Mouse (Mus musculus) layer of hippocampus, adult 9-10 months (tissue): Measurements from ENCODE around the gene Nub1.
"Not testable (repeated sequence)": the region's sequence is repeated elsewhere in the genome, so short reads cannot be mapped to it uniquely, and the experiment has no call there.

Experiments used
- DNase-seq: peaks from one replicate; pipeline ENCODE4 v3.0.0; 2022; ENCODE audit warnings: low spot score

Nub1 gene

GRCm38 (mm10) chr5:24685366-24686093 lies at the start of gene Nub1:
TSS of gene Nub1 (plus strand) at chr5:24685532.
- peak; percentile 84 for DNase-seq

DNA sequence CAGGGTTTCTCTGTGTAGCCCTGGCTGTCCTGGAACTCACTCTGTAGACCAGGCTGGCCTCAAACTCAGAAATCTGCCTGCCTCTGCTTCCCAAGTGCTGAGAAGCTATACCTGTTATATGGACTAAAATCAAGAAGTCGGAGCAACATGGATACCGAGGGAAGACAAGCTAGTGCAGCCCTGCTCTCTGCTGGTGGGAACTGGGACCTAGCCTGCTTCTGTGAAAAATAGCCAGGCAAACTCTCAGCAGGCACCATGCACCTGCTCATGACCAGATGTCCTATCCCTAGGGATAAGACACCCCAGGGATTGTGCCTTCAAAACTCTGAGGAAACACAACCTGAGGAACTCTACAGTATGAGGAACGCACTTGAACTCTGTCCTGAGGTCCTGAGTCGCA lies 48.3 kb upstream of the Nub1 start:
- DNase-seq = no peak

DNA sequence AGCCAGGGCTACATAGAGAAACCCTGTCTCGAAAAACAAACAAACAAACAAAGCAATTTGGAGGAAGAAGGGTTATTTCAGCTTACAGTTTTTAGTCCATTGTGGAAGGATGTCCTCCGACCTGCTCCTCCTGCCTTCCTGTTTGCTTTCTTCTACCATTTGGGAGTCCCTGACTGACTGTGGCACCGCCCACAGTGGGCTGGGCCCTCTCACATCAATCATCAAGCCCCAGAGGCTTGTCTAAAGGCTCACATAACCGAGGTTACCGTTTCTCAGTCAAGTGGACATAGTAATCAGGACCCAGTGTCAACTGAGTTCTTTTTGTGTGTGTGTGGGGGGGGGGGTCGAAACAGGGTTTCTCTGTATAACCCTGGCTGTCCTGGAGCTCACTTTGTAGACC lies 47.2 kb upstream of the Nub1 start:
- no peak for DNase-seq

DNA sequence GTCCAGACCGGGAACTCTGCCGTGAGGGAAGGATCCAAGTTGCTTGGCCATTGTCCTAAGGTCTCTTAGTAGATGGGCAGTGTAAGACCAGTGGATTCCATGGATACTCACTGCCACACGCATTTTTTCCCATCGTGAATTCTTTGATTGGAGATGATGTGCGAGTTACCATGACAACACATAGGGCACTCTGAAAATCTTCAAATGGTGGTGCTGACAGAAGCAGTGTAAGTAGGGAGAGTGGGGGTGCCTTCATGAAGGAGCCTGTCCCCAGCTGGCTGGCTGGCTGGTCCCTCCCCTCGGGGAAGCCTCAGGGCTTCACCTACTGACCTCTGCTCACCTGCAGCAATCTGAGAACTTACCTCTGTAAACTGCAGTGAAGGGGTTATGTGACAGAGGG lies 46.3 kb upstream of the Nub1 start:
- no peak for DNase-seq

GRCm38 (mm10) chr5:24645454-24645853 lies 39.9 kb upstream of the Nub1 start:
- no peak for DNase-seq

GRCm38 (mm10) chr5:24649231-24649630 lies 36.1 kb upstream of the Nub1 start:
- DNase-seq = no peak

GRCm38 (mm10) chr5:24649701-24650100 lies 35.6 kb upstream of the Nub1 start:
- DNase-seq = no peak

DNA sequence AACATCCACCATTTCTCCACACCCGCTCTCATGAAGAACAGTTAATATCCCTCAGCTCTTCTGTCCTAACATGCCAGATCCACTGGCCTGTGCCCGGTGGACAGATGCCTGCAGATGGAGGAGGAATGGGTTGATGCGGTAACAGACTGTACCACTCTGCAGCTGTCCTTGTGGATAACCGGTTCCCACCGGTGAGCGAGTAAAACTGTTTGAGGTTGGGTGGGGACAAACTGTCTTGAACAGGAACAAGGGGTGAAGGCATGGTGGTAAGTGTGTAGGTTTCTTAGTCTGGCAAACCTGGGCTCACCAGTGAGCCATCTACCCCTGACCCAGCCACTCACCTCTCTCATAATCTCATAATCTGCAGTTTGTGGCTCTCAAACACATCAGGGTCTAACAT lies 34.0 kb upstream of the Nub1 start:
- DNase-seq = no peak

GRCm38 (mm10) chr5:24651768-24652752 lies 33.3 kb upstream of the Nub1 start:
- peak; percentile 54 for DNase-seq

GRCm38 (mm10) chr5:24652780-24653179 lies 32.6 kb upstream of the Nub1 start:
- no peak for DNase-seq

DNA sequence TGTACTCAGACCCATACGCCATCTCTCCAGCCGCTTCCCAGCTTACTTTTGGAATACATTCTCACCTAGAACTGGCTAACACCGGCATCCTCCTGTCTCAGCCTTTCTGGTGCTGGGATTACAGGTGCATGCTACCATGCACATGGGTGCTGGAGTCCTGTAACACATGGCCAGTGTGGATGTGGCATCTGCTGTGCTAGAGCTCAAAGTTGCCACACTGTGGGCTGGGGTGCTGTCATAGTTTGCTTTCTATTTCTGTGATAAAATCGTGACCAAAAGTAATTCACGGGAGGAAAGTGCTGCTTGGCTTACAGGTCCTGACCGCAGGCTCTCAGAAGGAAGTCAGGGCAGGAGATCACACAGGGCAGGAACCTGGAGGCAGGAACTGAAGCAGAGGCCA lies 30.8 kb upstream of the Nub1 start:
- DNase-seq = no peak

DNA sequence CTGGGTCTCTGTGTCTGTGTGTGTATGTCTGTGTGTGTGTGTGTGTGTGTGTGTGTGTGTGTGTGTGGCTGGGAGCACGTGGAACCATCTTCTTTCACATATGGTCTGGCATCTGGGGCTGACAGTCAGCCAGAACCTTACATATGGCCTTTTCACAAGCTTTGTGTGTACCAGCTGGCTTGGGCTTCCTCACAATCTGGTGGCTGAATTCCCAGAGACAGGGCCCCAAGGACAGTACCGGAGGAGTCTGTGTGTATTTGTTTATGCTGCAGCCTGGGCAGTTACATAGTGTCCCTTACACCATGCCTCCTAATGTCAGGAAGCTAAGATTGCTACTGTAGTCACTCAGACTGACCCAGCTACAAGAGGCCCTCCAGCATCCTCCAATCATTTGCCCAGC lies 28.2 kb upstream of the Nub1 start:
- no peak for DNase-seq

DNA sequence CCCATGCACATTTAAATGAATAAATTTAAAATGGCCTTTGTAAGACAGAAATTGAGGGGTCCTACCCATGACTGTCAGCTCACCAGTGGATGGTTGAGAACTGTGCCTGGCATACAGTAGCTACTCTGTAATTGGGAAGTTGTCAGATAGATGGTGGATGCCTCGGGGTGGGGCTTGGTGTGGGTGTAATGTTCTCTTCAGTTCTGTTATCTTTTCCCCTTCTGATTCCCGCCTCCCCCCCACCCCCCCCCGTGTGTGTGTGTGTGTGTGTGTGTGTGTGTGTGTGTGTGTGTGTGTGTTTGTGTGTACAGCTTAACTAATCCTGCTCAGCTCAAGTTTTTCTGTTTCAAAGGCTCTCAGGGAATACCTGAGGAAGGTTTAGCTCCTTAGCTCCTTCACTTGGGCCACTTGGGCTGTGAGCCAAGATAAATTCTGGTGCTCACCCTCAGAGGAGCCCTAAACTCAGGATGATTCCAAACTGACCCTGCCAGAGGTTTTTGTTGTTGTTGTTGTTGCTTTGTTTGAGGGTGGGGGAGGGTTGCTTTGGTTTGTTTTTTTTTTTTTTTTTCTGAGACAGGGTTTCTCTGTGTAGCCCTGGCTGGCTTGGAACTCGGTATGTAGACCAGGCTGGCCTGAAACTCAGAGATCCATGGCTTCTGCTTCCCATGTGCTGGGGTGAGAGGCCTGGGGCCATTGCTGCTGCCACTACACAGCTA lies 25.5 kb upstream of the Nub1 start:
- DNase-seq = no peak

DNA sequence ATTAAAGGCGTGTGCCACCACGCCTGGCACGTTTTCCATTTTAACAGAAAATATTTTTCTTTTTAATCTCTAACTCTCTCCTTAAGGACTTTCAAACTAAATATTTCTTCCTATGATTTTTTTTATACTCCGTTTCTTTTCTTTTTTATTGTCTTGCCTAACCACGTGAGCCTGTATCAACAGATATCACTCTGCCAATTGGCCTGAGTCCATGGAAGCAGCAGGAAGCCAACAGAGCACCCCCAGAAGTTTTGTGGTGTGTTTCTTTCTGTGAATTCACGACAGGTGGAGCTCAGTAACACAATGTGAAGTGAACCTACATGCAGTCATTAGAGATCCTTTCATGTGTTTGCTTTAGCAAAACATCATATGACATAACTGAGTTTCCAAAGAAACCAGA lies 23.9 kb upstream of the Nub1 start:
- no peak for DNase-seq

DNA sequence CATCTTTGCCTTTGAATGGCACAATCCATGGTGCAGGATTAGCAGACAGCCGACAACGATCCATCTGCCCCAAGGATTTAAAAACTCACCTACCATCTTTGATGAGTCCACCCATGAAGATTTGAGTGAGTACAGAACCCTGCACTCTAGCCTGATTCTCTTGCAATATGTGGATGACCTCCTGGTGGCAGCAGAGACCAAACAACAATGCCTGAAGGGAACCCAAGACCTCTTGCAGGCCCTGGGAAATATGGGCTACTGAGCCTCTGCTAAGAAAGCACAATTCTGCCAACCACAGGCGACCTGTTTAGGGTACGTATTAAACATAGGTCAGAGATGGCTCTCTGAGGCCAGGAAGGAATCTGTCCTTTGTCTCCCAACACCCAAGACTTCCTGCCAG lies 11.1 kb upstream of the Nub1 start:
- DNase-seq = peak; percentile 93

DNA sequence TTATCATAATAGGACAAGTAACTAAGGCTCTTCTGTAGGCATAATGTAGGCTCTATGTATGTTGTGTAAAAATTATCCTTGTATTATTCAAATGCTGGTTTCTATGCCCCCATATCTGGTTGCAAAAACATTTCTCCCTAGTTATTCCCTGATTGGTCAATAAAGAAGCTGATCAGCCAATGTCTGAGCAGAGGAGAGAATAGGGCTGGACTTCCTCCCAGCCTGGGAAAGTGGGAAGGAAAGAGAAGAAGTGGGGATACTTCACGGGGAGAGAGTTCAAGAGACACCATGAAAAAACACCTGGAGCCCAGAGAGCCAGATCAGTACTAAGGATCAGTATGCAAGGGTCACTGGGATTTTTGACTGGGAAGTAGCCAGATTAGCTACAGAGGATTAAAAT lies 3.9 kb upstream of the Nub1 start:
- DNase-seq = no peak

GRCm38 (mm10) chr5:24684578-24685365 lies 560 bp upstream of the Nub1 start:
- peak; percentile 52 for DNase-seq

DNA sequence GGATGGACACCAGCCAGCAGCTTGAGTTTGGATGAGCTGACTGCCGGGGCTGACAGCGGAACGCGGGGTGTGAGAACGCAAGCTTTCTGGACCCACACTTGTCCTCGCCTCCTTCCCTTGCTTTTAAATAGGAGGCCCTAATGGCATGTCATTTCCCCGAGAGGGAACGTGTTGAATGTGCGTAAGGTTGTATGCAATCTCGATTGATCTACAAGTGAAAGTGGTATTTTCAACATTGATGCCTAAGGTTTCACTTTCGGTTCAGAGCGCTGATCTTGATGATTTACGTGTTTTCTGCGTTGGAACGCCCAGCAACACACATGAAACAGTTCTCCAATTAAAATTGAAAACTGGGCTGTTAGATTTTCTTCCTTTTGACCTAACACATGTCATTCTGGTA lies 844 bp downstream of the Nub1 start:
- peak; percentile 41 for DNase-seq

DNA sequence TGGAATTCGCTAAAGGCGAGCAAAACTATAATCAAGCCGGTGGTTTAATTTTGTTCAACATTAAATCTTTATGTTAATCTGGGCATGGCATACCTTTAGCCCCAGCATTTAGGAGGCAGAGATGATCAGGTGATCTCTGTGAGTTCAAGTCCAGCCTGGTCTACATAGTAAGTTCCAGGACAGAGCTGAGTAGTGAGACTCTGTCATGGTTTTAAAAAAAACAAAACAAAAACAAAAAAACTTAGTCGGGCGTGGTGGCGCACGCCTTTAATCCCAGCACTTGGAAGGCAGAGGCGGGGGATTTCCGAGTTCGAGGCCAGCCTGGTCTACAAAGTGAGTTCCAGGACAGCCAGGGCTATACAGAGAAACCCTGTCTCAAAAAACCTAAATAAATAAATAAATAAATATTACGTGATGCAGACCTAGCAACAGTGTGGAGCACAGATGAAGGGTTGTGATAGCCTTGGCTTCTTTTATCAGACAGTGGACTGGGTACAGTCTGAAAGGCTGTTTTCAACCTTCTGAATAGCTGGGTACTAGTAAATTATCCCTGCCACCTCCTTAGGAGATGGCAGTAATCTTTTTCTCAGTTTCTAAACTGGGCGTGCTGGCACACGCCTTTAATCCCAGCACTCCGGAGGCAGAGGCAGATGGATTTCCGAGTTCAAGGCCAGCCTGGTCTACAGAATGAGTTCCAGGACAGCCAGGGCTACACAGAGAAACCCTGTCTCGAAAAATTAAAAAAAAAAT lies 1.5 kb downstream of the Nub1 start:
- DNase-seq = not testable (repeated sequence)

GRCm38 (mm10) chr5:24687696-24688095 lies 2.4 kb downstream of the Nub1 start:
- no peak for DNase-seq

GRCm38 (mm10) chr5:24696704-24697103 lies 11.4 kb downstream of the Nub1 start:
- no peak for DNase-seq
